Mouse (Mus musculus) olfactory bulb, adult 2 months (tissue): Measurements from ENCODE around the gene Cfi.

ENCODE experiments used
- CTCF ChIP-seq: fragments of 200-500 bp; IDR thresholded peaks from 2 replicates; pipeline ENCODE4 v1.5.1; 2012; ENCODE audit warnings: low read depth, mild to moderate bottlenecking, low read length, moderate library complexity; ENCODE audit not compliant: insufficient read depth
- POLR2A ChIP-seq: fragments of 200-500 bp; IDR thresholded peaks from 2 replicates; pipeline ENCODE4 v1.6.1; 2012; ENCODE audit warnings: mild to moderate bottlenecking, low read depth, low read length, moderate library complexity; ENCODE audit not compliant: insufficient read depth

GRCm38 (mm10) chr3:129893143-129893542 is 57.5 kb downstream of the Cfi start:
- no peak for TF ChIP-seq CTCF
- TF ChIP-seq POLR2A = no peak
